Mouse (Mus musculus) brain, embryonic 14.5 days (tissue): ENCODE measurements around the gene Dnajb5.

Experiments used
- CTCF ChIP-seq: fragments of 200-500 bp; IDR thresholded peaks from 2 replicates; pipeline ENCODE4 v1.5.1; 2012; ENCODE audit warnings: inconsistent platforms, mild to moderate bottlenecking, moderate library complexity, borderline replicate concordance; ENCODE audit not compliant: insufficient read depth, insufficient read length; ENCODE audit errors: extremely low read depth
- POLR2A ChIP-seq: fragments of 200-500 bp; IDR thresholded peaks from 2 replicates; pipeline ENCODE4 v1.6.1; 2012; ENCODE audit warnings: mild to moderate bottlenecking, inconsistent platforms, borderline replicate concordance; ENCODE audit not compliant: poor library complexity, insufficient read depth, insufficient read length, severe bottlenecking; ENCODE audit errors: extremely low read depth

DNA sequence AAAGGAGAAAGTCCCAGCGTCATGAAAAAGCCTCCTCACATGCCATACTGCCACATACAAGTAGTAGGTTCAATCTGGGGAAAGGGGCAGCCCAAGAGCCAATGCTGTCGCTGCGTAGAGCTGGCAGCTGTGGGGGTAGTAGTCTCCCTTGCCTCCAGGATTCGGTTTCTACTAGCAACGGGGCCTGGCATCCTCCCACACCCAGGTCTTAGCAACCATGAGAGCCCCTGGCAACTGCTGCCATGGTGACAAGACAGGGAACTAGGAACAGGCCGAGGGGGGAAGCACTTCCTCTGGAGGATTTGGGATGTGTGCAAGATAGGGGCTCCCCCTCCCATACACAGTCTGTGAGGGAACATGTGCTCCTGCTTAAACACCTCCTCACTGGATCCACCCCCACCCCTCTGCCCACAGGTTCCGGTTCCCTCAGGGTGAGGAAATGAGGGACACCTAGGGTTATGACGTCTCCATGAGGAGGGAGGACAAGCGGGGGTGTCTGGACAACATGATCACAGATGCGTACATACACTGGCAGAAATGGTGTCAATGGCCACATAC is 2.8 kb upstream of the Dnajb5 start:
- TF ChIP-seq CTCF (no peak), POLR2A (no peak)
